Mouse (Mus musculus): Measurements from ENCODE around the gene Idh1. TPM values are rescaled to one million over a fixed set of nuclear protein-coding genes. Genes with fewer than 3 reads are reported as not detected.

Idh1 gene
- total and polyA plus RNA-seq, 2 experiments from 2014 or later = 240 to 408 TPM

- ATAC-seq (ENCODE audit: low FRiP score) (no peak), DNase-seq (ENCODE audit: low spot score) (peak; percentile 87)
- peak overlapping the region; percentile 65 for H3K4me3 ChIP-seq (ENCODE audit: low read depth, low read length)
- peak overlapping the region; percentile 68 for H3K4me2 ChIP-seq (ENCODE audit: low read depth, low read length, poor library complexity, severe bottlenecking)
- peaks cover 9% of the 10 kb centered on the region; the same call in 1 of the 2 replicates for H3K4me1 ChIP-seq (ENCODE audit: insufficient read depth, low read length)
- peak overlapping the region; percentile 69; the same call in 1 of the 2 replicates for H3K9ac ChIP-seq (replicated peaks; ENCODE audit: low read length, poor library complexity, severe bottlenecking)
- 3% methylated on average over 11 of the region's 11 CpGs for WGBS
- H3K36me3 ChIP-seq (ENCODE audit: insufficient read depth, low read length) = no peaks in the 10 kb centered on the region
- TF ChIP-seq CTCF (IDR thresholded peaks at IDR 0.05) = peak; percentile 89
- no peaks in the 10 kb centered on the region for H3K27me3 ChIP-seq (ENCODE audit: insufficient read depth, low read length)
- no peaks in the 10 kb centered on the region for H3K9me3 ChIP-seq (ENCODE audit: low read length)
- H3K27ac ChIP-seq (ENCODE audit: low read depth, low read length) = peak overlapping the region; percentile 81
Observed at GRCm38 (mm10) chr1:65179634-65180249, 6.6 kb downstream of the Idh1 start.

- H3K4me3 ChIP-seq (ENCODE audit: low read depth, low read length) = peak overlapping the region; percentile 65
- under 1% methylated on average over 39 of the region's 39 CpGs for WGBS
- H3K27me3 ChIP-seq (ENCODE audit: insufficient read depth, low read length) = no peaks in the 10 kb centered on the region
- DNase-seq (ENCODE audit: low spot score) = peak; percentile 98
- H3K4me2 ChIP-seq (ENCODE audit: low read depth, low read length, poor library complexity, severe bottlenecking) = peak overlapping the region; percentile 68
- peak overlapping the region; percentile 81 for H3K27ac ChIP-seq (ENCODE audit: low read depth, low read length)
- peaks cover 9% of the 10 kb centered on the region; the same call in 1 of the 2 replicates for H3K4me1 ChIP-seq (ENCODE audit: insufficient read depth, low read length)
- no peaks in the 10 kb centered on the region for H3K9me3 ChIP-seq (ENCODE audit: low read length)
- peak; percentile 84 for TF ChIP-seq CTCF (IDR thresholded peaks at IDR 0.05)
- no peaks in the 10 kb centered on the region for H3K36me3 ChIP-seq (ENCODE audit: insufficient read depth, low read length)
- peak overlapping the region; percentile 69 for H3K9ac ChIP-seq (replicated peaks; ENCODE audit: low read length, poor library complexity, severe bottlenecking)
- peak; percentile 95 for ATAC-seq (ENCODE audit: low FRiP score)
Observed at GRCm38 (mm10) chr1:65178902-65179432, 7.3 kb downstream of the Idh1 start.

GRCm38 (mm10) chr1:65178126-65178901 lies 8.0 kb downstream of the Idh1 start:
- no peaks in the 10 kb centered on the region for H3K9me3 ChIP-seq (ENCODE audit: low read length)
- peaks cover 9% of the 10 kb centered on the region; the same call in 1 of the 2 replicates for H3K4me1 ChIP-seq (ENCODE audit: insufficient read depth, low read length)
- peak overlapping the region; percentile 65 for H3K4me3 ChIP-seq (ENCODE audit: low read depth, low read length)
- H3K27me3 ChIP-seq (ENCODE audit: insufficient read depth, low read length) = no peaks in the 10 kb centered on the region
- peak overlapping the region; percentile 81 for H3K27ac ChIP-seq (ENCODE audit: low read depth, low read length)
- H3K9ac ChIP-seq (replicated peaks; ENCODE audit: low read length, poor library complexity, severe bottlenecking) = peak overlapping the region; percentile 69
- peak; percentile 93 for DNase-seq (ENCODE audit: low spot score)
- 5% methylated on average over 27 of the region's 27 CpGs for WGBS
- TF ChIP-seq CTCF (IDR thresholded peaks at IDR 0.05) = peak; percentile 82
- H3K4me2 ChIP-seq (ENCODE audit: low read depth, low read length, poor library complexity, severe bottlenecking) = peak overlapping the region; percentile 68
- H3K36me3 ChIP-seq (ENCODE audit: insufficient read depth, low read length) = peaks cover 3% of the 10 kb centered on the region; the same call in 1 of the 2 replicates
- ATAC-seq (ENCODE audit: low FRiP score) = peak; percentile 82

GRCm38 (mm10) chr1:65177452-65177851 lies 8.8 kb downstream of the Idh1 start:
- WGBS = 54% methylated on average over 3 of the region's 3 CpGs
- Histone ChIP-seq H3K4me2 (ENCODE audit: low read depth, low read length, poor library complexity, severe bottlenecking) (peak overlapping the region; percentile 68), H3K4me1 (ENCODE audit: insufficient read depth, low read length) (peaks cover 9% of the 10 kb centered on the region; the same call in 1 of the 2 replicates), H3K27me3 (ENCODE audit: insufficient read depth, low read length) (no peaks in the 10 kb centered on the region), H3K4me3 (ENCODE audit: low read depth, low read length) (peak overlapping the region; percentile 65), H3K27ac (ENCODE audit: low read depth, low read length) (no peak overlapping the region), H3K36me3 (ENCODE audit: insufficient read depth, low read length) (peaks cover 3% of the 10 kb centered on the region; the same call in 1 of the 2 replicates), H3K9me3 (ENCODE audit: low read length) (no peaks in the 10 kb centered on the region), H3K9ac (replicated peaks; ENCODE audit: low read length, poor library complexity, severe bottlenecking) (no peak overlapping the region)
- ATAC-seq (ENCODE audit: low FRiP score) (no peak), DNase-seq (ENCODE audit: low spot score) (no peak)
- no peak for TF ChIP-seq CTCF (IDR thresholded peaks at IDR 0.05)

GRCm38 (mm10) chr1:65176912-65177311 lies 9.4 kb downstream of the Idh1 start:
- H3K27ac ChIP-seq (ENCODE audit: low read depth, low read length) = no peak overlapping the region
- H3K4me2 ChIP-seq (ENCODE audit: low read depth, low read length, poor library complexity, severe bottlenecking) = peak overlapping the region; percentile 15
- H3K9ac ChIP-seq (replicated peaks; ENCODE audit: low read length, poor library complexity, severe bottlenecking) = no peak overlapping the region
- TF ChIP-seq CTCF (IDR thresholded peaks at IDR 0.05) = no peak
- no peaks in the 10 kb centered on the region for H3K9me3 ChIP-seq (ENCODE audit: low read length)
- H3K4me3 ChIP-seq (ENCODE audit: low read depth, low read length) = no peak overlapping the region
- H3K4me1 ChIP-seq (ENCODE audit: insufficient read depth, low read length) = peaks cover 9% of the 10 kb centered on the region; the same call in 1 of the 2 replicates
- peaks cover 3% of the 10 kb centered on the region; the same call in 1 of the 2 replicates for H3K36me3 ChIP-seq (ENCODE audit: insufficient read depth, low read length)
- ATAC-seq (ENCODE audit: low FRiP score) = no peak
- no peaks in the 10 kb centered on the region for H3K27me3 ChIP-seq (ENCODE audit: insufficient read depth, low read length)
- DNase-seq (ENCODE audit: low spot score) = no peak
- WGBS = 74% methylated on average over 5 of the region's 5 CpGs
